Mouse (Mus musculus) naive thymus-derived CD4-positive, alpha-beta T cell, adult 2 months (primary cell): ENCODE data around the gene Pkd2l1.

Experiments
- DNase-seq: peaks from one replicate; pipeline ENCODE4 v3.0.0-alpha.2; 2011; ENCODE audit warnings: low read depth

The Pkd2l1 gene

GRCm38 (mm10) chr19:44192342-44192741, at the start of gene Pkd2l1:
Gene Pkd2l1, minus strand, starts transcription at chr19:44192442.
- DNase-seq = no peak

- DNase-seq = no peak
Observed at GRCm38 (mm10) chr19:44238906-44239305, 46.7 kb upstream of the Pkd2l1 start.

GRCm38 (mm10) chr19:44237471-44238006, 45.3 kb upstream of the Pkd2l1 start:
- no peak for DNase-seq

- DNase-seq = no peak
Observed at GRCm38 (mm10) chr19:44231608-44232151, 39.4 kb upstream of the Pkd2l1 start.

GRCm38 (mm10) chr19:44230212-44230611, 38.0 kb upstream of the Pkd2l1 start:
- no peak for DNase-seq

GRCm38 (mm10) chr19:44229776-44230175, 37.5 kb upstream of the Pkd2l1 start:
- DNase-seq = no peak

- no peak for DNase-seq
Observed at GRCm38 (mm10) chr19:44225728-44226127, 33.5 kb upstream of the Pkd2l1 start.

- DNase-seq = no peak
Observed at GRCm38 (mm10) chr19:44217958-44218525, 25.8 kb upstream of the Pkd2l1 start.

- DNase-seq = no peak
Observed at GRCm38 (mm10) chr19:44215255-44215654, 23.0 kb upstream of the Pkd2l1 start.

- no peak for DNase-seq
Observed at GRCm38 (mm10) chr19:44207079-44207478, 14.8 kb upstream of the Pkd2l1 start.

- DNase-seq = no peak
Observed at GRCm38 (mm10) chr19:44203015-44203564, 10.8 kb upstream of the Pkd2l1 start, which contains the start of gene Scd3. Gene Scd3, plus strand, starts transcription at chr19:44203269.

- peak; percentile 46 for DNase-seq
Observed at GRCm38 (mm10) chr19:44198964-44199363, 6.7 kb upstream of the Pkd2l1 start.

GRCm38 (mm10) chr19:44198494-44198893, 6.3 kb upstream of the Pkd2l1 start:
- DNase-seq = no peak

- no peak for DNase-seq
Observed at GRCm38 (mm10) chr19:44197053-44197852, 5.0 kb upstream of the Pkd2l1 start.

GRCm38 (mm10) chr19:44195138-44195537, 2.9 kb upstream of the Pkd2l1 start:
- peak; percentile 70 for DNase-seq

GRCm38 (mm10) chr19:44193906-44194305, 1.7 kb upstream of the Pkd2l1 start:
- DNase-seq = no peak

GRCm38 (mm10) chr19:44189056-44189455, 3.2 kb downstream of the Pkd2l1 start:
- no peak for DNase-seq

- no peak for DNase-seq
Observed at GRCm38 (mm10) chr19:44183968-44184367, 8.3 kb downstream of the Pkd2l1 start.

GRCm38 (mm10) chr19:44180502-44180901, 11.7 kb downstream of the Pkd2l1 start:
- DNase-seq = no peak

GRCm38 (mm10) chr19:44176741-44177140, 15.5 kb downstream of the Pkd2l1 start:
- no peak for DNase-seq

GRCm38 (mm10) chr19:44174835-44175234, 17.4 kb downstream of the Pkd2l1 start:
- DNase-seq = no peak

GRCm38 (mm10) chr19:44161515-44161914, 30.7 kb downstream of the Pkd2l1 start:
- DNase-seq = peak; percentile 45

GRCm38 (mm10) chr19:44159386-44159785, 32.9 kb downstream of the Pkd2l1 start:
- DNase-seq = no peak
